Mouse (Mus musculus) ES-Bruce4 (cell line): Measurements from ENCODE around the gene Dnah5. TPM values are rescaled to one million over a fixed set of nuclear protein-coding genes. Genes with fewer than 3 reads are reported as not detected.

Source experiments
- H3K27ac ChIP-seq: 2 replicates; pipeline ENCODE4 v1.5.1; 2012; ENCODE audit warnings: low read length, inconsistent platforms; ENCODE audit not compliant: insufficient read depth
- H3K27me3 ChIP-seq: 2 replicates; pipeline ENCODE4 v1.6.1; 2012; ENCODE audit warnings: mild to moderate bottlenecking, low read length, inconsistent platforms; ENCODE audit not compliant: control insufficient read depth, poor library complexity, insufficient read depth, severe bottlenecking
- H3K36me3 ChIP-seq: 2 replicates; pipeline ENCODE4 v1.6.1; 2012; ENCODE audit warnings: inconsistent platforms, mild to moderate bottlenecking, low read length, moderate library complexity; ENCODE audit not compliant: control insufficient read depth, poor library complexity, insufficient read depth, severe bottlenecking
- H3K4me1 ChIP-seq: one replicate; pipeline ENCODE4 v1.8.1; 2011; ENCODE audit warnings: low read length; ENCODE audit not compliant: control insufficient read depth, insufficient read depth
- H3K4me3 ChIP-seq: 2 replicates; pipeline ENCODE4 v1.5.1; 2011; ENCODE audit warnings: low read depth, mild to moderate bottlenecking, low read length
- H3K9ac ChIP-seq: 2 replicates; pipeline ENCODE4 v1.6.1; 2012; ENCODE audit warnings: low read depth, mild to moderate bottlenecking, inconsistent platforms; ENCODE audit not compliant: poor library complexity, severe bottlenecking
- H3K9me3 ChIP-seq: replicated peaks from 2 replicates; pipeline ENCODE4 v1.6.1; 2012; ENCODE audit warnings: mild to moderate bottlenecking, low read length, inconsistent platforms; ENCODE audit not compliant: control insufficient read depth, poor library complexity, insufficient read depth, severe bottlenecking
- CTCF ChIP-seq: IDR thresholded peaks from one replicate; pipeline ENCODE4 v1.8.1; 2011; ENCODE audit warnings: low read depth, low read length
- EP300 ChIP-seq: IDR thresholded peaks from 2 replicates; pipeline ENCODE4 v1.6.1; 2011; ENCODE audit warnings: low read depth, low read length; ENCODE audit not compliant: insufficient read depth
- POLR2A ChIP-seq: IDR thresholded peaks from one replicate; pipeline ENCODE4 v1.8.1; 2011; ENCODE audit warnings: low read length; ENCODE audit not compliant: insufficient read depth
- polyA plus RNA-seq: library from polyadenylated mRNA; stranded (reverse); fragments of >200 nt; gene quantifications from 2 replicates; pipeline ENCODE4 v1.2.4, GENCODE M21; 2011; ENCODE audit warnings: low read depth; ENCODE audit not compliant: missing spikeins, insufficient read depth, insufficient read length

Gene Dnah5
- polyA plus RNA-seq, 1 experiment: 0.04 TPM

DNA sequence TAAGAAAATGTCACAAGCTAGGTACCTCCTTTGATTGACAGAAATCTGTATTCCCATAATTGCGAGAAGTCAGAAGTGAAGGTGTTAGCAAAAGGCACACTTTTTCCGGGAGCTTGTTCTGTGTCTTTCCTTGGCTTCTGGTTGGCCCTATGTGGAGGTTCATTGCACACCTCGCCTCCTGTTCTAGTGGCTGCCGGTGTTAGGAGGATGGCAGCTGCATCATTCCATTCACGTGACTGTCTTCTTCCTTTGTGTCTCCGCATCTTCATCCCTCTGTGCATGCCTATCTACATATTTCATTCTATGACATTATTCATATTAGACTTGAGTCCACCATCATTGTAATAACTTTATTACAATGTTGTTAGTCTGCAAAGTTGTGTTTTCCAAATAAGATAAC is 37.5 kb upstream of the Dnah5 start:
- TF ChIP-seq CTCF: no peak
- no peak for TF ChIP-seq POLR2A
- TF ChIP-seq EP300: no peak
- Histone ChIP-seq H3K27ac (no peak overlapping the region), H3K9me3 (no peaks in the 10 kb centered on the region), H3K36me3 (no peaks in the 10 kb centered on the region), H3K27me3 (no peaks in the 10 kb centered on the region), H3K4me3 (no peak overlapping the region), H3K9ac (no peak overlapping the region), H3K4me1 (no peaks in the 10 kb centered on the region)

DNA sequence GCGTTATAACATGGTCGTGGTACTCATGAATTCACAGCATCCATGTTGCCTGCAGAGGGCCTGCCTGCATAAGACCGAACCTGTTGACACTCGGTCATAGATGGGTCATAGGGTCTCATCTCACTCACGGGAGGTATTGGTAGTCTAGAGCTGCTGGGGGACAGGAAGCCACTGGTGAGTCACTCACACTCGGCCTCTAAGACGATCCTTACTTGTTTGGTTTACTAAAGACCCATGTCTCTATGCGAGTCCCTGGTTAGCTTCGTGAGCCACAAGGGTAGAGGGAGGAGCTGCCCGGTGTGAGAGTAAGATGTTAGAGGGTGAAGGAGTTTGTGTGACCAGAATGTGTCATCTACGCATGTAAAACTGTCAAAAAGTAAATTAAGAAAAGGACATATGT is 24.6 kb upstream of the Dnah5 start:
- Histone ChIP-seq H3K36me3 (no peaks in the 10 kb centered on the region), H3K27ac (no peak overlapping the region), H3K27me3 (peaks cover 2% of the 10 kb centered on the region; the same call in 1 of the 2 replicates), H3K9ac (no peak overlapping the region), H3K4me1 (no peaks in the 10 kb centered on the region), H3K4me3 (no peak overlapping the region), H3K9me3 (no peaks in the 10 kb centered on the region)
- no peak for TF ChIP-seq EP300
- TF ChIP-seq POLR2A: no peak
- no peak for TF ChIP-seq CTCF

DNA sequence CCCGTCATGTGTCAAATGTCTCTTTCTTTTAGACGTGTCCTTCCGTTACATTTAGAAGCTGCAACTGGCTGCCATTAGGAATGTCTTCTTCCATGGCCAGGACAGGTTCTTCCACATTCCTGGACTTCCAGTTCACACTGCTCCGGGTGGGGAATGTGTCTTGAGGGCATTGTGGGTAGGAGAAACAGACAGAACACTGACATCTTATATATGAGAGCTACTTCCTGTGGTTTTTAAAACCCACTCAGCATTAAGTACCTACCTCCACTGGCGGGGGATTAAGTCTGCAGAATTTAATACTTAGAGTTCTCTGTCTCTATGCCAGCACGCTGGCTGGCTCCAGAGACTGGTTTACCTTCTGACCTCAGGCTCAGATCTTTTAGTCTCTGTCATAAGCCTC is 24.0 kb upstream of the Dnah5 start:
- Histone ChIP-seq H3K27me3 (peaks cover 2% of the 10 kb centered on the region; the same call in 1 of the 2 replicates), H3K4me3 (no peak overlapping the region), H3K9me3 (no peaks in the 10 kb centered on the region), H3K9ac (no peak overlapping the region), H3K4me1 (no peaks in the 10 kb centered on the region), H3K36me3 (no peaks in the 10 kb centered on the region), H3K27ac (no peak overlapping the region)
- TF ChIP-seq EP300 (no peak), POLR2A (no peak), CTCF (no peak)

DNA sequence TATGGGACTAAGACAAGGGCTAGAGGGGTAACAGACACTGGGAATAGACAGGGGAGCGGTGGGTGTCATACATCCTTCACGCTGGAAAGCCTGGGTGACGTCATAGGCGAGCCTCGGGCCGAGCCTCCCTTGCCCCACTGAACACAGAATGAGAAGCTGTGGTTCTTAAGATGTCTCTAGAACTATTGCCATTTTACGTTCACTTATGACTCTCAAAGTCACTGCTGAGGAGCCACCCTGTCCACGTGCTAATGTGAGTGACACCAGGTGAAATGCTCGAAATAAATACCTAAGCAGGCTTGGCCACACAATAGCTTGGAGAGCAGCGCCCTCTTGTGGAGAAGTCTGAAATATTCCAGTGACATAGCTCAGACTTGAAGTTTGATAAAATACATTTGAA is 21.7 kb upstream of the Dnah5 start:
- Histone ChIP-seq H3K27me3 (peaks cover 2% of the 10 kb centered on the region; the same call in 1 of the 2 replicates), H3K27ac (no peak overlapping the region), H3K4me3 (no peak overlapping the region), H3K4me1 (no peaks in the 10 kb centered on the region), H3K9me3 (no peaks in the 10 kb centered on the region), H3K9ac (no peak overlapping the region), H3K36me3 (no peaks in the 10 kb centered on the region)
- TF ChIP-seq CTCF: peak; percentile 40
- TF ChIP-seq EP300: no peak

DNA sequence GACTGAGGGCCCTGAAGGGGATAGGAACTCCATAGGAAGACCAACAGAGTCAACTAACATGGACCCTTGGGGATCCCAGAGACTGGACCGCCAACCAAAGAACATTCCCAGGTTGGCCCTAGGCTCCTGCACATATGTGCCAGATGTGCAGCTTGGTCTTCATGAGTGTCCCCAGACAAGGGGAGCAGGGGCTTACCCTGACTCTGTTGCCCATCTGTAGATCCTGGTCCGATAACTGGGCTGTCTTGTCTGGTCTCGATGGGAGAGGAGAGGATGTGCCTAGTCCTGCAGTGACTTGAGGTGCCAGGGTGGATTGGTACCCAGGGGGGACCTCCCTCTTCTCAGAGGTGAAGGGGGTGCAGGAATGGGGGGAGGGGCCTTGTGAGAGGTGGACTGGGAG is 21.0 kb upstream of the Dnah5 start:
- no peaks in the 10 kb centered on the region for H3K36me3 ChIP-seq
- H3K9me3 ChIP-seq: no peaks in the 10 kb centered on the region
- no peak overlapping the region for H3K27ac ChIP-seq
- no peak overlapping the region for H3K4me3 ChIP-seq
- H3K4me1 ChIP-seq: no peaks in the 10 kb centered on the region
- no peak for TF ChIP-seq POLR2A
- TF ChIP-seq EP300: no peak
- TF ChIP-seq CTCF: no peak
- no peak overlapping the region for H3K9ac ChIP-seq
- peaks cover 2% of the 10 kb centered on the region; the same call in 1 of the 2 replicates for H3K27me3 ChIP-seq

DNA sequence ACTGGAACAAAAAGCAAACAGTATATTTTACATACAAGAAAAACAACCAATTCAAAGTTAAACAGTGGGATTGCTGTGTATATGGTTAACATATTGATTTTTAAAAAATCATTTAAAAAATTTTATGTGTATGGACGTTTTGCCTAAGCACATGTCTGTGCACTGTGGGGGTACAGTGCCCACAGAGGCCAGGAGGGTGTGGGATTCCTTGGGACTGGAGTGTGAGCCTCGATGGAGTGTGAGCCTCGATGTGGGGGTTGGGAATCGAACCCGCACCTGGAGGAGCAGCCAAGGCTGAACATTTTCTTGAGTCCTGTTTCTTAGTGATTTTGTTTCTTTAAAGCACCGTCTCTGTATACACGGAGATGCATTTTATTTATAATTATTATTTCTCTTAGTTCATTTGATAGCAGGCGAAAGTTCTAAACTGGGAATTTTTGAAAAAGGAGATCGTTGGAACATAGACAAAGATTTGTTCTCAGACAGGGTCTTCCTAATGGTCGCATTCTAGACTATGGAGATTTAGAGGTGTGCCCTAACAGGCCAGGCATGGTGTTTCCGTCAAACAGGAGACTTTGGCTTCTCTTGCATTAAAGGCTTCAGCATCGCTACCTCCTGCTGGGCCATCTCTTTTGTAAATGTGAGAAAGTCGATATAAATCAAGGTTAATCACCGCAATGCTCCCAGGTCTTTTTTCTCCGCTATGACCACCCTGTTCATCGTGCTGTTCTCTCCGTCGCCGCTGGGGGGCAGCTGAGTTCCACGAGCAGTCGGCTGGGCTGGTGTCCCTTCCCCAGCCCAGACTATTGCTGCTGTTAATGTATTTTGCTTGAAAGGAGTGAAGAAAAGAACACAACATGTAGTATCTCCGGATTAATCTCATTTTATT is 15.8 kb upstream of the Dnah5 start:
- H3K9me3 ChIP-seq: no peaks in the 10 kb centered on the region
- H3K27ac ChIP-seq: no peak overlapping the region
- TF ChIP-seq POLR2A (no peak), CTCF (peak; percentile 86)
- H3K4me1 ChIP-seq: no peaks in the 10 kb centered on the region
- no peak overlapping the region for H3K4me3 ChIP-seq
- no peak overlapping the region for H3K9ac ChIP-seq
- H3K27me3 ChIP-seq: no peaks in the 10 kb centered on the region
- H3K36me3 ChIP-seq: no peaks in the 10 kb centered on the region
